In the genomic region with DNA sequence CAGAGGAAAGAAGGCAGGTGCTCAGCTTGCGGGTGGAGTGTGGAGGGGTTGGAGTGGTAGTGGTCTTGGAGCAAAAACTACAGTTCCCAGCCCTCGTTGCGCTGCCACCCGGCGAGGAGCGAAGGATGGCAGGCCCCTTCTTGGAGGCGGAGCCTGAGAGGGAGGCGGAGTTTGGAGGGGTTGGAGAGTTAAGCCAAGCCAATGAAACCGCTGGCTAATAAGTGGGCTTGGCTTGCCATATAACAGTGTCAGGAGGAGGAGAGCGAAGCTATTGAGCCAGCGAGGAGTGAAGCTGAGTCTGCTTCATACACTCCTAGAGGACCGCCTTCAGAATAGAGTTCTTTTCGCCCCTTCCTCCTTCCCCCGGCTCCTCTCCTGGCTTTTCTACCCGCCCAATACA, we compare ENCODE assay signal across 9 mouse cellular contexts. TPM values are rescaled to one million over a fixed set of nuclear protein-coding genes. Genes with fewer than 3 reads are reported as not detected.
DNase-seq lines count a peak whose midpoint lies in the region; ATAC-seq and TF ChIP-seq lines count a peak whose summit lies in the region.
"Had no signal": no experiment of that assay in that cellular context is flagged by ENCODE, and none has a peak within 500 bp of the region (broad histone marks: within the 10 kb centered on the region; RNA-seq: fewer than 3 reads in every experiment).

A gene (plus strand): TSS at position 271 of the 400 bp plus-strand sequence.

- H3K27me3 ChIP-seq in heart, embryonic 10.5 days (ENCODE audit: insufficient read depth, poor library complexity, severe bottlenecking): peaks cover 45% of the 10 kb centered on the region
- peaks cover 12% of the 10 kb centered on the region; the same call in 1 of the 2 replicates for H3K27me3 ChIP-seq in limb, embryonic 11.5 days (ENCODE audit: control insufficient read depth, insufficient read depth, low read length)
- peaks cover 20% of the 10 kb centered on the region for H3K27me3 ChIP-seq in midbrain, embryonic 12.5 days
- H3K27me3 ChIP-seq in small intestine, adult 2 months (ENCODE audit: control insufficient read depth, insufficient read depth, low read length): peaks cover 16% of the 10 kb centered on the region

- H3K9me3 ChIP-seq in heart, embryonic 10.5 days: peaks cover 9% of the 10 kb centered on the region; the same call in 1 of the 2 replicates
- no peaks in the 10 kb centered on the region for H3K9me3 ChIP-seq in limb, embryonic 11.5 days (ENCODE audit: control insufficient read depth, low read length)
- peaks cover 10% of the 10 kb centered on the region; the same call in 1 of the 2 replicates for H3K9me3 ChIP-seq in midbrain, embryonic 12.5 days

- peak; percentile 62; the same call in 1 of the 2 replicates for TF ChIP-seq POLR2A in brain, embryonic 14.5 days (IDR thresholded peaks at IDR 0.05; ENCODE audit: borderline replicate concordance, extremely low read depth, insufficient read depth, insufficient read length, poor library complexity, severe bottlenecking)
- peak; percentile 78 for TF ChIP-seq POLR2A in embryonic fibroblast, embryonic 13.5 days (IDR thresholded peaks at IDR 0.05; ENCODE audit: low read depth, low read length)
- TF ChIP-seq POLR2A in small intestine, adult 2 months (IDR thresholded peaks at IDR 0.05; ENCODE audit: low read depth, low read length): peak; percentile 57; the same call in 1 of the 2 replicates

- peak; percentile 62 to 65 for DNase-seq in B cell, adult 2 months
- DNase-seq in brain, embryonic 14.5 days (ENCODE audit: low read depth): peak; percentile 98
- peak; percentile 93 for DNase-seq in heart, embryonic 10.5 days (ENCODE audit: low spot score)
- peak; percentile 79 for DNase-seq in kidney, adult 9 months
- DNase-seq in limb, embryonic 11.5 days (ENCODE audit: low spot score): peak; percentile 89

- H3K4me2 ChIP-seq in limb, embryonic 11.5 days (ENCODE audit: low read depth, severe bottlenecking): peak within 1 kb of the TSS; percentile 77
- H3K4me2 ChIP-seq in midbrain, embryonic 12.5 days (replicated peaks): peak within 1 kb of the TSS; percentile 96

- H3K9ac ChIP-seq in limb, embryonic 11.5 days (ENCODE audit: low read length): peak within 1 kb of the TSS; percentile 39
- H3K9ac ChIP-seq in midbrain, embryonic 12.5 days (replicated peaks): peak within 1 kb of the TSS; percentile 63

- 1% methylated on average over 15 of the region's 15 CpGs for WGBS in heart, embryonic 10.5 days
- 0% methylated on average over 15 of the region's 15 CpGs for WGBS in limb, embryonic 11.5 days
- WGBS in midbrain, embryonic 12.5 days: under 1% methylated on average over 15 of the region's 15 CpGs
- WGBS in small intestine, adult 2 months: 1% methylated on average over 15 of the region's 15 CpGs

- H3K36me3 ChIP-seq in heart, embryonic 10.5 days: no peaks in the 10 kb centered on the region
- H3K36me3 ChIP-seq in limb, embryonic 11.5 days (ENCODE audit: control insufficient read depth, insufficient read depth, low read length): no peaks in the 10 kb centered on the region
- no peaks in the 10 kb centered on the region for H3K36me3 ChIP-seq in midbrain, embryonic 12.5 days
- H3K36me3 ChIP-seq in small intestine, adult 2 months (ENCODE audit: control insufficient read depth, insufficient read depth, low read length): no peaks in the 10 kb centered on the region
- H3K36me3 ChIP-seq: G1E had no signal

- H3K4me1 ChIP-seq in embryonic fibroblast, embryonic 13.5 days (ENCODE audit: control insufficient read depth, insufficient read depth, low read length): peaks cover 6% of the 10 kb centered on the region; the same call in 1 of the 2 replicates
- H3K4me1 ChIP-seq in heart, embryonic 10.5 days: peaks cover 41% of the 10 kb centered on the region
- peaks cover 5% of the 10 kb centered on the region; the same call in 1 of the 2 replicates for H3K4me1 ChIP-seq in limb, embryonic 11.5 days (ENCODE audit: control insufficient read depth, insufficient read depth, low read length)
- peaks cover 30% of the 10 kb centered on the region for H3K4me1 ChIP-seq in midbrain, embryonic 12.5 days
- peaks cover 11% of the 10 kb centered on the region for H3K4me1 ChIP-seq in small intestine, adult 2 months (ENCODE audit: control insufficient read depth, insufficient read depth, insufficient read length, low read length)

- peak; percentile 89 for ATAC-seq in limb, embryonic 11.5 days (ENCODE audit: insufficient number of reproducible peaks, low FRiP score, low TSS enrichment, low read depth)
- peak; percentile 93 for ATAC-seq in midbrain, embryonic 12.5 days (ENCODE audit: low FRiP score, low read depth)

- TF ChIP-seq CTCF in brain, embryonic 14.5 days (IDR thresholded peaks at IDR 0.05; ENCODE audit: borderline replicate concordance, extremely low read depth, insufficient read depth, insufficient read length): no peak
- no peak for TF ChIP-seq CTCF in embryonic fibroblast, embryonic 13.5 days (IDR thresholded peaks at IDR 0.05; ENCODE audit: borderline replicate concordance, insufficient read depth, low read length)
- no peak for TF ChIP-seq CTCF in small intestine, adult 2 months (IDR thresholded peaks at IDR 0.05; ENCODE audit: extremely low read depth, insufficient read length, insufficient replicate concordance, low read depth, low read length)

- peak within 1 kb of the TSS; percentile 5; the same call in 1 of the 2 replicates for H3K4me3 ChIP-seq in embryonic fibroblast, embryonic 13.5 days (ENCODE audit: insufficient read depth, low read length)
- H3K4me3 ChIP-seq in heart, embryonic 10.5 days: peak within 1 kb of the TSS; percentile 61
- peak within 1 kb of the TSS; percentile 28 for H3K4me3 ChIP-seq in limb, embryonic 11.5 days (ENCODE audit: low read depth, low read length)
- peak within 1 kb of the TSS; percentile 48 for H3K4me3 ChIP-seq in midbrain, embryonic 12.5 days
- peak within 1 kb of the TSS; percentile 50 for H3K4me3 ChIP-seq in small intestine, adult 2 months (ENCODE audit: low read depth, low read length)

- H3K27ac ChIP-seq in embryonic fibroblast, embryonic 13.5 days (ENCODE audit: insufficient read depth, low read length): no peak within 1 kb of the TSS
- H3K27ac ChIP-seq in heart, embryonic 10.5 days: peak within 1 kb of the TSS; percentile 13
- H3K27ac ChIP-seq in limb, embryonic 11.5 days (replicated peaks; ENCODE audit: low read depth, low read length): no peak within 1 kb of the TSS
- H3K27ac ChIP-seq in midbrain, embryonic 12.5 days (replicated peaks): no peak within 1 kb of the TSS
- H3K27ac ChIP-seq in small intestine, adult 2 months (ENCODE audit: insufficient read depth, low read depth, low read length): no peak within 1 kb of the TSS

RNA-seq across cellular contexts. Expression of the gene that starts here (rescaled TPM):
- 11.5 and 13.8 TPM in 2 replicates for polyA plus RNA-seq in brain, embryonic 14.5 days (2012; rRNA removed)
- 0.90 and 1.6 TPM in 2 replicates for polyA plus RNA-seq in embryonic fibroblast, embryonic 13.5 days (2011; ENCODE audit: insufficient read length, low read depth, missing spikeins)
- polyA plus RNA-seq in heart, embryonic 10.5 days (2016; fragmentation: Nextera tagmentation; extraction: Ambion mirVana): 0.58 and 1.1 TPM in 2 replicates
- 1.0 and 1.1 TPM in 2 replicates for polyA plus RNA-seq in limb, embryonic 11.5 days (2014; fragmentation: Nextera tagmentation; extraction: Ambion mirVana)
- 1.8 and 3.0 TPM in 2 replicates for polyA plus RNA-seq in midbrain, embryonic 12.5 days (2016; fragmentation: Nextera tagmentation; extraction: Ambion mirVana)
- 3.3 and 4.6 TPM in 2 replicates for polyA plus RNA-seq in small intestine, adult 2 months (2012; rRNA removed)
- polyA plus RNA-seq: G1E had no signal

Comparison
In these comparisons a context has a peak if more than half of its experiments do, and no peak if none do; other contexts are left out.
1. H3K4me3 ChIP-seq: peak in every context shown above with its lines; median percentile 61 in heart, embryonic 10.5 days; 50 in small intestine, adult 2 months; 48 in midbrain, embryonic 12.5 days; 28 in limb, embryonic 11.5 days; 5 in embryonic fibroblast, embryonic 13.5 days.